Mouse (Mus musculus) monocyte, adult 2 months (primary cell): Measurements from ENCODE around the gene Spop.
"Not testable (repeated sequence)": the region's sequence is repeated elsewhere in the genome, so short reads cannot be mapped to it uniquely, and the experiment has no call there.

Source experiments
- DNase-seq, 2 experiments: peaks; one replicate each; pipeline ENCODE4 v3.0.0; 2022; ENCODE audit warnings: low spot score in 2 of 2, low read depth in 1 of 2

The Spop gene

DNA sequence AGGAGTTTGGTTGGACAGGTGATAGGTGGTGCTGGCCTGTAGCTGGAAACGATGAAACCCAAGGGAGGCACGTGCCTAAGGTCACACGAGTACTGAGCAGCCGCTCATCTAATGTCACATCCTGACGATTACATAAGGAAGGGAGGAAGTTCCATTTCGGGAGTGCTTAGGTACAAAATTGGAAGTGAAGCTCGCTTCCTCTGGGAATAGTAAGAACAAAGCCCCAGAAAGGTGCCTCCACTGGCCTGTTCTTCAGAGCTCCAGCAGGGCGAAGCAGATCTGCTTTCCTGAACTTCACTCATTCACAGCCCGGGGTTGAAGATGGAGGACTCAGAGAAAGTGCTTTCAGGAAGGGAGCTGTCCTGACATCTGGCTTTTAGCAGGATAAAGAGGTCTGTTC, 80.1 kb downstream of the Spop start:
- no peak for DNase-seq

DNA sequence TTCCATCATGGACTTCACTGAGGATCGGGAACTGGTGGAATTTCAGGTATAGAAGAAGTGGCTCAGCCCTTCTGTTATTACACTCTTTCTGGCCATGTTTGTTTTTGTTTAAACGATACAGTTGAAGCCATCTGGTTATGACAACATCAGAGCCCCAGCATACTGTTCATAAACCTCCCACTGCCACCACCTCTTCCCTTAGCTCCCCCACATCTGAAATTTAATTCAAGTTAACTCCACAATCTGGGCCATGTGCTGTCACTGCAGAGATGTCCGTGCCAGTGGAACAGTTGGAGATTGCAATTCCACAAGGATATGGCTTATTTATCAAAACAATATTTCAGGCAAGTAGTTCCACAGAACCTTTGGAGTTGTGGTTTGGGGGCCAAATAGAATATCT, 80.5 kb downstream of the Spop start:
- no peak for DNase-seq

DNA sequence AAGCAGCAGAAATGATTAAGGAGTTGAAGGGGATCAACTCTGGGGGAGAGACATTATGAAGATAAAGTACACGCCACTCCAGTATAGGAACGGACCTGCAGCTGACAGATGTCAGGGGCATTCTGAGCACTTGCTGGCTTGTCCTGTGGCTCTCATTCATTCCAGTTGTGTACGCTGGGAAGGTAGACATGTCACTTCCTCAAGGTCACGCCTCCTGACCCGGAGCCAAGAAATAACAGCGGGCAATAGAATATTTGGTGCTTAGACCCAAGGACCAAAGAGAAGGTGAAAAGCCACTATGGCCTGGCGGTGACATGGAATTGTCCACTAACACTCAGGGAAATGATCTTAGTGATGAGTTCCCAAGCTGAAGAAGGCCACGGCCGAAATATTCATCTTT, 82.0 kb downstream of the Spop start:
- DNase-seq, result no peak

DNA sequence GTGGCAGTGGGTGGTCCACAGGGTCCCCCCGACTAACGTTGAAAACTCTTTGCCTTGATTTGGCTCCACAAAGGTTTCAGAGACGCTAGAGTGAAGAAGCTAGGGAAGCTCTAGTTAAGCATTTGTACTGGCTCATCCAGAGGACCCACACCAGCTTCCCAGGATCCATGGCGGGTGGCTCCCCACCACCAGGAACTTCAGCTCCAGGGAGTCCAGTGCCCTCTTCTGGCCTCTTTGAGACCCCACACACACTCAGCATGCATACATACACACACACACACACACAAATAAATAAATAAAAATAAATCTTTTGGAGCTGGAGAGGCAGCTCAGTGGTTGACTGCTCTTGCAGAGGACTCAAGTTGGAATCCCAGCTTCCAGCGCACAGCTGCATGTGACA, 84.0 kb downstream of the Spop start:
- no peak for DNase-seq

DNA sequence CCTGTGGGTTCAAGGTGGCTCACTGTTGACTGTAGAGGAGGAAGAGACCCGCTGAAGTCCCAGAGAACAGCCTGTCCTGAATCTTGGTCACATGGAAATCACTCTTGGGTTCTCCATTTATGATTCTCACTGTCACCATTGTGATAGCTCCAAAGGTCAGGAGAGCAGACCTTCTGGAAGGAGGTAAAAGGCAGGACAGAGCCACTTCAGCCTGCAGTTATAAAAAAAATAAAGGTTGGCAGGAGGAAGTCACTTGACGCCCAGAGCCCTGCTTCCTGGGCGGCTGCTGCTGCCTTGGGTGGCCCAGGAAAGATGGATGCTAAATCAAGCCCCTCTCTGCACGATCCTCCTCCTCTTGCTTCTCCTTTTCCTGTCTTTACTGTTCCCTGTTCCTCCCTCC, 86.5 kb downstream of the Spop start:
- no peak for DNase-seq

DNA sequence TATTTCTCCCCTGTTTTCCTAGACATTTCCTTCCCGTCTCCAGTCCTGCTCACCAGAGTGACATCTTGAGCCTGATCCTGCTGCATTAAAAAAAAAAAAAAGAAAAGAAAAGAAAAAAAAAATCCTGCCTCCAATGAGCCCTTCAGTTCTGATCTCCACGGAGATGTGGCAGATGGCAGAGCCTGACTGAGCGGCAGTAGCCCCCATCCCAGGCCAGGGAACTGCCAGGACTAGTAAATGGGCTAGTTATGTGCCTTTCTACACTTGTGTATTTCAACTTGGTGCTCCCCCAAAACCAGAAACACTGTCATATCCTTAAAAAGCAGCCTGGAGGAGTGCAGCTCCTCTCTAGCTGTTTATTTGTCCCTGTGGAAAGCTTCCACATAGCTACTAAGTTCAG, 87.0 kb downstream of the Spop start:
- no peak for DNase-seq

DNA sequence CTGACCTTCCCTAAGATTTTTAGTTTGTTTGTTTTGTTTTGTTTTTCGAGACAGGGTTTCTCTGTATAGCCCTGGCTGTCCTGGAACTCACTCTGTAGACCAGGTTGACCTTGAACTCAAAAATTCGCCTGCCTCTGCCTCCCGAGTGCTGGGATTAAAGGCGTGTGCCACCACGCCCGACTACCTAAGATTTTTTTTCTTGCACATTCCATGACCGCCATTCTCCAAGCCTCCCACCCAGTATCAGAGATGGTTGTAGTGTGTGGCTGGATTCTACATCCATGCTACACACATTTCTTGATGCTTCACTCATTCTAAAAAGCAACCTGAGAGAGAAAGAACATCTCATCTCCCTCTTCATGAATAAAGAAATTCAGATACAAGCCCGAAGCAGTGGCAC, 87.9 kb downstream of the Spop start:
- DNase-seq, result not testable (repeated sequence)

DNA sequence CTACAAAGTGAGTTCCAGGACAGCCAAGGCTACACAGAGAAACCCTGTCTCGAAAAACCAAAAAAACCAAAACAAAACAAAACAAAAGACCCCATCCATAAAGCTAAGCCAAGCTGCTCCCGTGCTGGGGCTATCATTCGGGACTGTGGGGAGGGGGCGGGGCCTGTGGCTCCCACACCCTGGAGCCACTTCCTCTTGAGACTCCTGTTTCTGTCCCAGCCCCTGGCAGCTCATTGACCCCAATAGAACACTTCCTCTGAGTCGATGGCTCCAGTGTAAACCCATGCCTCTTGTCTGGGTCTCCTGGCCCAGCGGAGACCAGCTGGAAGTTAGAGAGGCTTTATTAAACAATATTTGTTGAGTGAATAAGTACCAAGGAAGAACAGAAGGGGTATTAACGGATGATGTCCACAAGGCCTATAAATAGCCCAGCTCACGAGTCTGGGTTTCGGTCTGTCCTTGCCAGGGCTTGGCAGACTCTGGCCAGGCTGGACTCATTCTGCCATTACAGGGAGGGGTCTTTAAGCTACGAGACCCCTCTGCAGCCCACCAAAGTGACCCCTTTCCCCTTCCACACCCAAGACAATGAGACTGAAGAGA, 89.8 kb downstream of the Spop start:
- no peak for DNase-seq

DNA sequence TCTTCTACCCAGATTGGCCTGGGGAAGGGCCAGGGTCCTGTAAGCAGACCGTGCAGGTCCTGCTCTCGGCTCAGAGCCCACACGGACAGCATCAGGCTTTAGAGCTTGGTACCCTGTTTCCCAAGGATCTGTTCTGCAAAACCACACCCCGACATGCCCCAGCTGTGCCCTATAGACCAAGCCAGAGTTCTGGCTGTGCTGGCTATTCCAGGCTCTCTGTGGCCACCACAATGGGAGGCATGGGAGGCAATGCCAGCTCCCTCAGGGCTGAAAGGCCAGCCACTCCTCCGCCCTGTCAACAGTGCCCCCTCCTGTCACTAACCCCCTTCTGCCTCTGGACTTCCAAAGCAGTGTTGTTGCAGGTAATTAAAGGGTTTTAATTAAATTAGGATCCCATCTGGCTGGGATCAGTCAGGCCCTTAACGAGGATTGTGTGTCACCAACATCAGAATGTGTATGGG, 90.4 kb downstream of the Spop start:
- DNase-seq, result no peak

DNA sequence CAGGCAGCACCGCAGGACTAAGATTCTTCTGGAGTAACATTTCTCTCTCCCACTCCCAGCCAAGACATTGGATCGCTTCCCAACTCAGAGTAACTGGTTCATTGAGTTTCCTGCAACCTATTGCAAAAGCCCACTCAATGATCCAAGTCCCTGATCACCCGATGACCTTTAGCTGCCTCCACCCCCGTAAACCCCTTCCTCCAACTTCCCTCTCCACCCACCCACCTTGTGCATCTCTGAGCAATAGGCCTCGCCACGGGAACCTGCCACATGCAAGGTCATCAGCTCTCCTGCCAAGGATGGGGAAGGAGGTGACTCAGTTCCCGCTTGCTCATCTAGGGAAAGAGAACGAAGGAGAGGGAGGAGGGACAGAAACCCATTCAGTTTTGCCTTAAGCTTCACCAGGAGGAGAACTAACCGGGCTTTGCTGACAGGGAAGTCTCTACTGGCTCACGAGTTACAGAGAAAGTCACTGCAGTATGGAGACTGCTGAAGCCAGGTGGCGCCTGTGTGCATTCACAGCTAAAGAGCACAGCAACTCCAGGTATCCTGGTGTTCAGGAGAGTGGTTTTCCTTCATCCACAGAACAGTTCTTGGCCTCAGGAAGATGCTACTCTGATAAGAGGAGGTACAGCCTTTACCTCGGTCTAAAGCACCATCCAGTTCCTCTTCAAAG, 93.3 kb downstream of the Spop start:
- DNase-seq, result no peak

DNA sequence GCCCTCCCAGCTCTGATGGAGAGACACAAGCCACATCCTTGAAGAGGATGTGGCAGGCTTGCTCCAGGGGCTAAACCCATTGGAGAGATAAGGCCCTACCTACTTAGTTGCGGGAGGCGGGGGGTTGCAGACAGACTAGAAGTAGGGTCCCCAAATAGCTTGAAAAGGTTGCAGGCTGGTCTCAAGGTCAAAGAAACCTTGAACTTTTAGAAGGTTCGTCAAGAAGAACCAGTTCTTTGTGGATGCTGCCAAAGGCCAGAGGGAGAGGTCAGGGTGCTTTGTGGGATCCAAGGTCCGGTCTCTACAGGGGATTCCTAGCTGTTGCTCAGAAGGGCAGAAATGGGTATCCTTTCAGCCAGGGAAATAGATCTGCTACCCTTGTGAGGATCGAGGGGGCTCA, 93.9 kb downstream of the Spop start:
- DNase-seq, result no peak

DNA sequence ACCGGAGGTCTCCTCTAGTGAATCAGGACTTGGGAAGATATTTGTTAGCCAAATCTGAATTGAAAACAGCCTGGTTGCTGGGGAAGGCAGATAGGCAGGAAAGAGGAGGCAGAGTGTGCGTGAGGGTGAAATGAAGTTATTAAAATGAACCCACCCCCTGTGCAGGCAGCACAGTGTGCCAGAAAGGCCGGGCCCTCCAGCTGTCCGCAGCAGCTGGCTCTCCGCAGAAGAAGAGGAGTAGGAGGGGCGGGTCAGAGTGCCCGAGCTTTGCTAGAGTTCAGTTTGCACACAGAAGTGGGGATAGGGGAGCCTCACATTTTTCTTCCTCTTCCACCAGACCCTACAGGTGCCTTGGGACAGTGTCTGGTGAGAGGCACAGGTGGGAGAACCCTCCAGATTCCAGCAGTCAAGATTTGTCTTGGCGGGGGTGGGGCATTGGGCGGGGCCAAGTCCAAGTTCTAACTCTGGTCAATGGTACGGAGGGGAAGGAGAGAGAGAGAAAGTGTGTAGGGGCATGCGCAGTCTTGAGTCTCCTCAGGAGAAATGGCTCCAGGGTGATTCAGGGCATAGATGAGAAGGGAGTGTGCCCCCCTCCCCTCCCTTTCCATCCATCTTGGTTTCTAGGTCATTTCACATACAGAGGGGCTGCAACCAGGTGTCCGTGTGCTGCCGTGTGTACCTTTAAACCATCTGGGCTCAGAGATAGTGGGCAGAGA, 94.5 kb downstream of the Spop start:
- DNase-seq, result no peak

DNA sequence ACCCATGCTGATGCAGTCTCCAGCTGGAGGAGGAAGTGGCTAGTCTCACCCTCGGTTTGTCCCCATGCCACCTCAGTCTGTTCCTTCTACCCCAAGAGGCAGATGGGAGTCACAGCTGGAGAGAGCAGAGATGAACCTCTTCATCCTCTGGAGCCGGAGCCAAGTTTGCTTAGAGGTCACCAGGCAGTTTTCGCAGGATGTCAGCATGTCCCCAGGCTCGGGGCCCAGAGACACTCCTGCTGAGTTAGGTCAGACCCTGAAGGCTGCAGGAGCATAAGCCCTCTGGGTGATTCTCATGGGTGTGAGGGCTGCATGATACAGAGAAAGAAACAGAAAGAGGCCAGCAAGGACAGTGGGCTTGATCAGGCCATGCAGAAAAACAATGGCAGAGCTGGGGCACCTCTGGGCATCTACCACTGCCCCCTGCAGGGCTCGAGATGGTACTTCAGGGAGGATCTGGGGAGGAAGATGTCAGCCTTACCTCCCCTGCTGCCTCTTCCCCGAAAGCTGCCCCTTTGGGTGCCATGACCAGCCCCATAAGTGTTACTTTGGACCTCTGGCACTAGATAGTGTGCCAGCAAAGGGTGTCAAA, 95.3 kb downstream of the Spop start:
- DNase-seq, result no peak

DNA sequence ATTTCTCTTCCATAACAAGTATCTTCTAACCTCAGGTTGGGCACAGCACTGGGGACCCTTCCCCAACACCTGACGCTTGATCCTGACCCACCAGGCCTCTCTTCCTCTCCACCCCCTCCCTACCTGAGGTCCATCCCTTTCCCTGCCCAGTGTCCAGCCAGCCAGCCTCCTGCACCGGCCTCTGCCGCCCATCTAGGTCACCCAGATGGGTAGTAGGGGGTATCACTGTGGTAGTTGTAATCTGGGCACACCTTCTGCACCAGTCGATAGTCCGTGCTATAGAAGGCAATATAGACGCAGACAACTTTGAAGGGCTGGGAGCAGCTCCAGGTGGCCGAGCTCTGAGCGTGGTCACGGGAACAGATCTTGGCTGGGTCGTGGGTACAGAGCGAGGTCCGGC, 96.8 kb downstream of the Spop start:
- no peak for DNase-seq

DNA sequence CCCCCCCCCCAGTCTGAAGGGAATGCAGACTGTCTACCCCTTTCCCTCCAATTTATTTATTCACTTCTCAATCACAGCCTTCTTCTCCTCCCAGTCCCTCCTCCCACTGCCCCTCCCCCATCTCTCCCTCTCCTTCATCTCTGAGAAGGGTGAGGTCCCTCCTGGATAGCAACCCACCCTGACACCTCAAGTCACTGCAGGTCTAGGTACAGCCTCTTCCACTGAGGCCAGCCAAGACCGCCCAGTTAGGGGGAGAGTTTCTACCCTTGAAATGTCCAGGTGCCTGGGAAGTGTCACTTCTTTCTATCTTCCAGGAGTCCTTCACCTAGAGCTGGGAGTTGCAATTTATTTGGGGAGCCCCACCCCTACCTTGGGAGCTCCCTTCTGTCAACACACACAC, 98.0 kb downstream of the Spop start:
- DNase-seq, result no peak

DNA sequence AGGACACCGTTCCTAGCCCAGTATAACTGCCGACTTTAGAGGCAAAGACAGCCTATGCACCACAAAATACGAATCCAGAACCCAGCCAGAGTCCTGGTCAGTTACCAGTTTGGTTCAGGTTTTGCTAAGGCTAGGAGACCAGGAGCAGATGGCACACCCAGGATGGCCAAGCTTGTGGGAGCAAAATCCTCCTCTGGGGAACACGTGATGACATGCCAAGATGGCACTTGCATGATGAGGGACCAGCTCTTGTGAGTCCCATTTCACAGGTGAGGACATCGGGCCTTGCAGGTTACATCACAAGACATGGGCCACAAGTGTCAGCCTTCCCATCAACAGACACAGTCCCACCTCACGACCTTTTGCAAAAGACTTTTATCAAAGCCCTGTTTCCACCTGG, 98.5 kb downstream of the Spop start:
- DNase-seq, result no peak

DNA sequence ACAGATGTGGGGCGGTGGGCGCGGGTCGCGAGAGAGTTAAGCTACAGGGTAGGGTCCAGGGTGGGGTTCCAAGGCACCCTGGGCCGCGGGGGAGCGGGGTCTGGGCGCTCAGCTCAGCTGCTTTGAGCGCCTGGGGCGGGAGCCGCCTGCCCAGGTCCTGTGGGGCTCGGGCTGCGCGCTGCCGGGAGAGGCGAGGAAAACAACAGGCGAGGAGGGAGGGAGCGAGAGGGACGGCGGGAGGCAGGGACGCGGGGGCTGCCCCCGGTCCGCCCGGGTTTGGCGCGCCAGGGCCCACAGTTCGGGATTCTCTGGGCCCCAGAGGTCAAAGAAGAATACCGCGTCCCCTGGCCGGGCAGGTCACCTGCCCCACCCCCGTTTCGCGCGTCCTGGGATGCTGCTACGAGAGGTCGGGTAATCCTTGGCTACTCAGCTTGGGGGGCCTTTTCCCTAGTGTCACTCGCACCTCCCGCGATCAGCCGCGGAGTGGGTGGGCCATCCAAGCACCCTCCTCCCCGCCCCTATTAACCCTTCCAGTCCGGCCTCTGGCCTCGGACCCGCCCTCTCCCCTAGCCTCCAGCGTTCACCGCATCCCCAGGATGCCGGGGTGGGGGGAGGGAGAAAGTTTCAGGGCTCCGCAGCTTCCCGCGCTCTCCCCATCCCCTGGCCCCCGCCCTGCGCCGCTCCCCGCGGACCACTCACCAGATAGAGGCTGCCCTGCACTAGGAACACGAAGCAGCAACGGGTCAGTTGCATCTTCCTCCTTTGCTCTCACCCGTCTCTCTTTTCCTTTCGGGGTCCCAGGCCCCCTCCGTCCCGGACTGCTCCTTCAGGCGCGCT, 99.8 kb downstream of the Spop start:
- DNase-seq, result no peak

DNA sequence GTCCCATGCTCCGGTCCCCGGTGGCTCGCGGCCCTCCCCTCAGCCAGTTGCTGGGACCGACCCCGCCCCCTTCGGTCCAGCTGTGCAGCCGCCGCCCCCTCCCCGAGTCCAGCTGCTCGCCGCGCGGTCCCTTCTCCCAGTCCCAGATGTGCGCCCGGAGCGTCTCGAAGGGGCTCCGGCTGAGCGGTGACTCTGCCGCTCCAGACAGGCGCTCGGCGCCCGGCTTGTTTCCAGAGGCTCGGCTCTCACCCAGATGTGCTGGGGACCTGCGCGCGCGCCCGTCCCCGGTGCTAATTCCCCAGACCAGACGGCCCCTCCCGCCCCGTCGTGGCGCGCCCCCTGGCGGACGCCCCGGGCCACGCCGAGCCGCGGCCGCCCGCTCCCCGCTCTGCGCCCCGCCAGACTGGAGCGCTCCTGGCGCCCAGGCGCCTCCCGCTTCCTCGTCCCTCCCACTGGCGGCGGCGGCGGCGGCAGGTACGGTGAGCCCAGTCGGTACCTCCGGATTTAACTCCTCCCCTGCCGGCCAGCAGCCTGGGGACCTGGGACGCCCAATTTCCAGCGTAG, 100.5 kb downstream of the Spop start, which contains the start of gene Nxph3:
Gene Nxph3 (minus strand): TSS at position 273 of the 564 bp plus-strand sequence.
- DNase-seq, result peak in 1 of 2 experiments; percentile 55

DNA sequence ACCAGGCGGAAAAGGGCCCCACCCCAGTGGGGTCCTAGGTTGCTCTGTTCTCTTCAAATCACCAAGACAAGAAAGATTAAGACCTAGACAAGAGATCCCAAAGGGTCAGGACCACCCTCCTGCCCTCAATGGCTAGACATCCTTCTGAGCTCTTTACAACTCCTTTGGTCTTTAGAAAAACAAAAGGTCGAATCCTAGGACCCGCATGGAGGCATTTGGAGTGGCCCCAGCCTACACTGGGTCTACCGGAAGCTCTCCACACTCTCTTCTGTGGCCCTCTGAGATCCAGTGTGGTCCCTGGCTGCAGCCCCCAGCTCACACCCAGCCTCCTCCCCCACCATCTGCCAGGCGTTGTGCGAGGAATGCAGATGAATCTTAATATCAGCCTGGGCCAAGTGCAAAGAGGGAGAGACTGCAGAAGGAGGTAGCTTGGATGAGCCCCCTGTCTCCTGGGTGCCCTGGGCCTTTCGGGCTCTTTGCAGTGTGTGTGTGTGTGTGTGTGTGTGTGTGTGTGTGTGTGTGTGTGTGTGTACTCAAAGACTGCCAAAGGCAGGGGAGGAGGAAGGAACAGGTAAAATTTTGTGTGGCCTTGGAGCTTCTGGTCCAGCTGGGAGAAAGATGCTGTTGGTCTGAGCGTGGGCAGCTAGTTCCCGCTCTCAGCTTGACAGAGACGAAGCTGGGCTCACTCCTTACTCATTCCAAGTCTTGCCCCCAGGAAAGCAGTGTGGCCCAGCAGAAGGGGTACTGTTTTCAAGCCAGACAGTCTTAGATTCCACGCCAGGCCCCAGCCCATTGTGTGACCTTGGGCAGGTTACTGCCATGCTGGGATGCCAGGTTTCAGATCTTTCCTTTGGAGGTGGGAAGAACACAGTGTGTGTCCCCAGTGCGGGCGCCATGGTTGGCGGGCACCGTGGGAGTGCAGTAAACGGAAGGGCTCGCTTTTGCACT, 101.8 kb downstream of the Spop start:
- no peak for DNase-seq

DNA sequence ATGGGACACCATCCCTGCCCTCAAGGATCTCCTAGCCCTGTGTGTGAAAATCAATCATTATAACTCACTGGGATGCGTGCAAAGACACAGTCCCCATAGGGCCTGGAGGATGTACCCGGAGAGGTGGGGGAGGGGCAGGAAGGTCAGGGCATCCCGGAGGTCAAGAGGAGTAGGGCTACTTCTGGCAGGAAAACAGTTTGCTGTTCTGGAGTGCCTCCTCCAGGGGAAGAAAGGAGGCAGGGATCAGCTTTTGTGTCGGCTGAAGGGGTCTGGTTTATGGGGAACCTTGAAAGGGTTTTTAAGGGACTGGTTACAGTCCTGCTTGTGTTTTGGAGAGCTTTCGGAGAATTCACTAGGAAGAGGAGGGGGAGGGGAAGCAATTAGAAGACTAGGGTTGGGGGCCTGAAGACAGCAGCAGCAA, 102.6 kb downstream of the Spop start:
- DNase-seq, result no peak
